In genomic region chr3:51916060-51916870, GRCm38 (mm10) we compare ENCODE assay signal across 9 mouse cellular contexts.
DNase-seq lines count a peak whose midpoint lies in the region; ATAC-seq and TF ChIP-seq lines count a peak whose summit lies in the region.
"Had no signal": no experiment of that assay in that cellular context is flagged by ENCODE, and none has a peak within 500 bp of the region (broad histone marks: within the 10 kb centered on the region; RNA-seq: fewer than 3 reads in every experiment).

No protein-coding gene starts in this region.

- peak; percentile 88 for ATAC-seq in forebrain, postnatal 0 days
- no peak for ATAC-seq in forebrain, embryonic 13.5 days
- peak; percentile 90 for ATAC-seq in stomach, embryonic 15.5 days (ENCODE audit: insufficient read depth, low FRiP score, low read depth)

- peaks cover 10% of the 10 kb centered on the region; the same call in 1 of the 2 replicates for H3K4me1 ChIP-seq in forebrain, postnatal 0 days (ENCODE audit: insufficient read depth)
- H3K4me1 ChIP-seq in forebrain, embryonic 13.5 days: peaks cover 18% of the 10 kb centered on the region; the same call in 1 of the 2 replicates
- H3K4me1 ChIP-seq in stomach, embryonic 15.5 days: peaks cover 21% of the 10 kb centered on the region

- 34% methylated on average over 10 of the region's 10 CpGs for WGBS in forebrain, postnatal 0 days
- whole genome bisulfite sequencing in forebrain, embryonic 13.5 days: 41% methylated on average over 10 of the region's 10 CpGs
- 9% methylated on average over 10 of the region's 10 CpGs for WGBS in stomach, embryonic 15.5 days

- intact Hi-C loops in left cerebral cortex, postnatal 14 days (cut with DNase I): loop anchor here (5.0 kb wide), 1 partner anchor 91 kb away; no protein-coding TSS in a partner anchor

- H3K36me3 ChIP-seq in forebrain, postnatal 0 days (ENCODE audit: insufficient read depth): no peaks in the 10 kb centered on the region
- H3K36me3 ChIP-seq in forebrain, embryonic 13.5 days (ENCODE audit: poor library complexity, severe bottlenecking): no peaks in the 10 kb centered on the region
- no peaks in the 10 kb centered on the region for H3K36me3 ChIP-seq in stomach, embryonic 15.5 days

- H3K4me2 ChIP-seq in forebrain, postnatal 0 days (ENCODE audit: low read depth): no peak overlapping the region
- H3K4me2 ChIP-seq in forebrain, embryonic 13.5 days: no peak overlapping the region
- peak overlapping the region; percentile 29 for H3K4me2 ChIP-seq in stomach, embryonic 15.5 days

- DNase-seq in forebrain, postnatal 0 days: peak; percentile 52
- DNase-seq in heart, adult 18-20 months: peak; percentile 80 to 87
- peak; percentile 85 for DNase-seq in kidney, adult 11 months
- peak; percentile 79 to 86 for DNase-seq in left cerebral cortex, postnatal 14 days (ENCODE audit: low spot score in 2 of 2)
- peak; percentile 73 to 82 for DNase-seq in lung, postnatal 4 days
- no peak for DNase-seq in adipocyte (ENCODE audit: low spot score)

- no peaks in the 10 kb centered on the region for H3K27me3 ChIP-seq in forebrain, postnatal 0 days (ENCODE audit: insufficient read depth, low read length)
- no peaks in the 10 kb centered on the region for H3K27me3 ChIP-seq in forebrain, embryonic 13.5 days
- H3K27me3 ChIP-seq in stomach, embryonic 15.5 days (replicated peaks): no peaks in the 10 kb centered on the region
- H3K27me3 ChIP-seq: CH12.LX had no signal

- no peak overlapping the region; the same call in 1 of the 2 replicates for H3K9ac ChIP-seq in forebrain, postnatal 0 days
- H3K9ac ChIP-seq in forebrain, embryonic 13.5 days: no peak overlapping the region
- no peak overlapping the region for H3K9ac ChIP-seq in stomach, embryonic 15.5 days

- 0 out of 2 replicates have a peak overlapping the region, but pooled peaks have one; percentile 37 for H3K27ac ChIP-seq in forebrain, postnatal 0 days (ENCODE audit: low read depth, low read length)
- no peak overlapping the region for H3K27ac ChIP-seq in forebrain, embryonic 13.5 days
- peak overlapping the region; percentile 87 for H3K27ac ChIP-seq in stomach, embryonic 15.5 days

- H3K9me3 ChIP-seq in forebrain, postnatal 0 days (ENCODE audit: low read length): no peaks in the 10 kb centered on the region
- no peaks in the 10 kb centered on the region for H3K9me3 ChIP-seq in forebrain, embryonic 13.5 days (replicated peaks)
- no peaks in the 10 kb centered on the region for H3K9me3 ChIP-seq in stomach, embryonic 15.5 days

- H3K4me3 ChIP-seq in forebrain, postnatal 0 days (ENCODE audit: low read depth, low read length): no peak overlapping the region
- H3K4me3 ChIP-seq in forebrain, embryonic 13.5 days: no peak overlapping the region
- no peak overlapping the region; the same call in 1 of the 2 replicates for H3K4me3 ChIP-seq in stomach, embryonic 15.5 days (replicated peaks)

- no peak for TF ChIP-seq CTCF in forebrain, postnatal 0 days (IDR thresholded peaks at IDR 0.05; ENCODE audit: low read depth)
